Mouse (Mus musculus) forebrain, embryonic 14.5 days (tissue): Measurements from ENCODE around the gene 2610028H24Rik. TPM values are rescaled to one million over a fixed set of nuclear protein-coding genes. Genes with fewer than 3 reads are reported as not detected.

Experiments
- ATAC-seq: fragments of 200-750 bp; cut with Nextera tagmentation; 2 replicates; pipeline ENCODE4 v1.8.0; 2017; ENCODE audit warnings: mild to moderate bottlenecking, moderate library complexity
- DNase-seq: peaks from one replicate; pipeline ENCODE4 v3.0.0-alpha.2; 2015; ENCODE audit warnings: low spot score
- H3K27ac ChIP-seq: fragments of 300-500 bp; sonication (generic); 2 replicates; pipeline ENCODE4 v1.5.1; 2014; ENCODE audit warnings: low read depth, mild to moderate bottlenecking, control low read depth, low read length, moderate library complexity
- H3K27me3 ChIP-seq: fragments of 300-500 bp; sonication (generic); replicated peaks from 2 replicates; pipeline ENCODE4 v1.6.1; 2014; ENCODE audit warnings: low read length, control low read depth, mixed read lengths; ENCODE audit not compliant: control insufficient read depth, insufficient read depth
- H3K36me3 ChIP-seq: fragments of 300-500 bp; sonication (generic); 2 replicates; pipeline ENCODE4 v1.6.1; 2014; ENCODE audit warnings: low read length, control low read depth; ENCODE audit not compliant: control insufficient read depth, insufficient read depth
- H3K4me1 ChIP-seq: fragments of 300-500 bp; sonication (generic); 2 replicates; pipeline ENCODE4 v1.6.1; 2014; ENCODE audit warnings: antibody characterized with exemption, low read length, control low read depth; ENCODE audit not compliant: control insufficient read depth, insufficient read depth
- H3K4me2 ChIP-seq: fragments of 300-500 bp; sonication (generic); 2 replicates; pipeline ENCODE4 v1.6.1; 2014; ENCODE audit warnings: mild to moderate bottlenecking, control low read depth, low read length
- H3K4me3 ChIP-seq: fragments of 300-500 bp; sonication (generic); 2 replicates; pipeline ENCODE4 v1.5.1; 2014; ENCODE audit warnings: low read depth, low read length, control low read depth
- H3K9ac ChIP-seq: fragments of 300-500 bp; sonication (generic); 2 replicates; pipeline ENCODE4 v1.6.1; 2014; ENCODE audit warnings: mild to moderate bottlenecking, low read length, control low read depth, moderate library complexity
- H3K9me3 ChIP-seq: fragments of 300-500 bp; sonication (generic); replicated peaks from 2 replicates; pipeline ENCODE4 v1.6.1; 2016; ENCODE audit warnings: low read length, control low read depth, mixed read lengths; ENCODE audit not compliant: control insufficient read depth
- WGBS: fragments of 180-500 bp; shearing (Covaris S2); extraction: QIAGEN DNeasy Blood & Tissue Kit; methylation state at CpG from one replicate; pipeline ENCODE4 v1.1.7; 2014; 5-methylcytosine and 5-hydroxymethylcytosine counted together
- polyA plus RNA-seq: library from polyadenylated mRNA; unstranded; fragments of >200 nt; fragmentation: Nextera tagmentation; extraction: Ambion mirVana; gene quantifications from 2 replicates; pipeline ENCODE4 v1.2.1, GENCODE M21; 2014

The 2610028H24Rik gene
- polyA plus RNA-seq, 1 experiment from 2014 or later: not detected

GRCm38 (mm10) chr10:76504271-76504943, 55.5 kb downstream of the 2610028H24Rik start:
- Histone ChIP-seq H3K4me1 (no peaks in the 10 kb centered on the region), H3K4me2 (no peak overlapping the region), H3K9me3 (no peaks in the 10 kb centered on the region), H3K9ac (no peak overlapping the region), H3K27me3 (no peaks in the 10 kb centered on the region), H3K4me3 (no peak overlapping the region), H3K36me3 (peaks cover 87% of the 10 kb centered on the region), H3K27ac (no peak overlapping the region)
- 96% methylated on average over 11 of the region's 11 CpGs for WGBS
- DNase-seq (no peak), ATAC-seq (no peak)

GRCm38 (mm10) chr10:76505865-76506264, 57.0 kb downstream of the 2610028H24Rik start:
- no peak for DNase-seq
- H3K36me3 ChIP-seq: peaks cover 87% of the 10 kb centered on the region
- ATAC-seq: no peak
- no peak overlapping the region for H3K4me2 ChIP-seq
- 94% methylated on average over 7 of the region's 7 CpGs for WGBS
- H3K27me3 ChIP-seq: no peaks in the 10 kb centered on the region
- H3K27ac ChIP-seq: no peak overlapping the region
- no peaks in the 10 kb centered on the region for H3K9me3 ChIP-seq
- H3K4me3 ChIP-seq: no peak overlapping the region
- no peak overlapping the region for H3K9ac ChIP-seq
- H3K4me1 ChIP-seq: no peaks in the 10 kb centered on the region

Other genes starting within 250 kb of the 2610028H24Rik start
- 279 and 307 TPM in 2 replicates for gene Prmt2, start 211.2 kb upstream of the 2610028H24Rik start, polyA plus RNA-seq
- 0.42 and 0.77 TPM in 2 replicates for gene S100b, start 195.2 kb upstream of the 2610028H24Rik start, polyA plus RNA-seq
- gene Dip2a, start 103.8 kb upstream of the 2610028H24Rik start, polyA plus RNA-seq: 5.6 and 6.9 TPM in 2 replicates
- gene AC141477.1, start 8.6 kb upstream of the 2610028H24Rik start, polyA plus RNA-seq: not detected in 2 replicates
- gene Pcnt, start 6.3 kb upstream of the 2610028H24Rik start, polyA plus RNA-seq: 9.6 and 10.5 TPM in 2 replicates
- 65.3 and 73.1 TPM in 2 replicates for gene Mcm3ap, start 19.8 kb downstream of the 2610028H24Rik start, polyA plus RNA-seq
- gene Ybey, start 20.0 kb downstream of the 2610028H24Rik start, polyA plus RNA-seq: 4.6 and 5.2 TPM in 2 replicates
- gene Lss, start 82.5 kb downstream of the 2610028H24Rik start, polyA plus RNA-seq: 36.1 and 38.9 TPM in 2 replicates
- 0.21 TPM in 1 of 2 replicates, not detected in the other for gene Spatc1l, start 113.2 kb downstream of the 2610028H24Rik start, polyA plus RNA-seq
- gene Ftcd, start 126.6 kb downstream of the 2610028H24Rik start, polyA plus RNA-seq: not detected in 2 replicates
- gene Col6a2, start 174.5 kb downstream of the 2610028H24Rik start, polyA plus RNA-seq: 4.7 and 7.1 TPM in 2 replicates